Mouse (Mus musculus) bone marrow macrophage, adult 2 months (primary cell): ENCODE measurements at regions not wholly inside any gene's neighbourhood (a gene's known extent, or its start where the extent isn't known, plus 50 kb on each side); places are given as distances from the start of the nearest gene placed in this dataset.

Source experiments
- CTCF ChIP-seq: IDR thresholded peaks from 2 replicates; pipeline ENCODE4 v1.5.1; 2012; ENCODE audit warnings: low read depth, mild to moderate bottlenecking, low read length, moderate library complexity
- POLR2A ChIP-seq: IDR thresholded peaks from 2 replicates; pipeline ENCODE4 v1.6.1; 2012; ENCODE audit warnings: mild to moderate bottlenecking, low read depth, low read length, borderline replicate concordance

DNA sequence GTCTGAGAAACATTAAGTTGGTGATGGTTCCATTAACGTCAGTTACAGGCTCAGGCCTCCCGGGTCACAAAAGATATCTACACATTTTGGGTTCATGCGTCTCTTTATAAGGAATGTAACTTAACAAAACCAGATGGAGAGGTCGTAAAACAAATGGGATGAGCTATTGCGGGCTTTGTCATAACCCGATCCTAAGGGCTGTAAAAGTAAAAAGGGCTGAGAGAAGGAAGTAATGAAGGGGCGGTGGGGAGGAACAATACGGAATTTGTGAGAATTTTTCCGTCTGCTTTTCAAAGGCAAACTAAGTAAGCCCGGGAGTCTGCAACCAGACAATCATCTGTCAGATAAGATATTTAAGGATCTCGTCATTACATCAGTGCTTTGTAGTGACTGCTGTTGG lies 152.1 kb upstream of the Frmd6 start:
- TF ChIP-seq POLR2A (no peak), CTCF (no peak)
